In genomic region chr11:114016889-114017392, GRCm38 (mm10) we compare ENCODE assay signal across 8 mouse cellular contexts. TPM values are rescaled to one million over a fixed set of nuclear protein-coding genes. Genes with fewer than 3 reads are reported as not detected.
DNase-seq lines count a peak whose midpoint lies in the region; ATAC-seq and TF ChIP-seq lines count a peak whose summit lies in the region.
"Had no signal": no experiment of that assay in that cellular context is flagged by ENCODE, and none has a peak within 500 bp of the region (broad histone marks: within the 10 kb centered on the region; RNA-seq: fewer than 3 reads in every experiment).

No protein-coding gene starts in this region.

- no peak for TF ChIP-seq CTCF in kidney, adult 2 months (conservative IDR thresholded peaks at IDR 0.05; ENCODE audit: insufficient read depth, insufficient read length, low read depth, low read length)

- peak; percentile 47 for ATAC-seq in hindbrain, embryonic 12.5 days (ENCODE audit: low FRiP score)
- 0 out of 2 replicates have a peak, but pooled peaks have one; percentile 48 for ATAC-seq in neural tube, embryonic 11.5 days (ENCODE audit: insufficient read depth, low FRiP score, low TSS enrichment)
- ATAC-seq in monocyte, adult 5-6 weeks (replicated peaks; ENCODE audit: insufficient number of reproducible peaks, low FRiP score, low TSS enrichment, poor library complexity, severe bottlenecking) = no peak

- H3K9ac ChIP-seq in hindbrain, embryonic 12.5 days = no peak overlapping the region
- no peak overlapping the region for H3K9ac ChIP-seq in neural tube, embryonic 11.5 days (ENCODE audit: low read length)

- H3K27me3 ChIP-seq in kidney, adult 2 months (replicated peaks; ENCODE audit: control insufficient read depth, insufficient read depth, low read length) = no peaks in the 10 kb centered on the region
- peaks cover 5% of the 10 kb centered on the region for H3K27me3 ChIP-seq in hindbrain, embryonic 12.5 days
- no peaks in the 10 kb centered on the region for H3K27me3 ChIP-seq in neural tube, embryonic 11.5 days (ENCODE audit: control insufficient read depth, insufficient read depth, low read length)

- no peak overlapping the region for H3K4me3 ChIP-seq in kidney, adult 2 months (ENCODE audit: insufficient read depth, low read depth, low read length)
- H3K4me3 ChIP-seq in hindbrain, embryonic 12.5 days = no peak overlapping the region
- H3K4me3 ChIP-seq in neural tube, embryonic 11.5 days (ENCODE audit: low read depth, low read length) = no peak overlapping the region

- TF ChIP-seq POLR2A in kidney, adult 2 months (IDR thresholded peaks at IDR 0.05; ENCODE audit: low read depth, low read length) = no peak

- peak; percentile 4 for DNase-seq in kidney, adult 2 months
- DNase-seq in kidney, adult 11 months = no peak
- DNase-seq in embryo, embryonic 11 days = peak; percentile 59
- peak; percentile 56 for DNase-seq in neural tube, embryonic 11.5 days (ENCODE audit: low spot score)
- DNase-seq in cerebellum, postnatal 4 days (ENCODE audit: low spot score in 2 of 2) = no peak

- H3K4me1 ChIP-seq in kidney, adult 2 months (ENCODE audit: control insufficient read depth, insufficient read depth, low read length) = no peaks in the 10 kb centered on the region
- peaks cover 63% of the 10 kb centered on the region for H3K4me1 ChIP-seq in hindbrain, embryonic 12.5 days
- H3K4me1 ChIP-seq in neural tube, embryonic 11.5 days (ENCODE audit: control insufficient read depth, insufficient read depth, low read length) = peaks cover 44% of the 10 kb centered on the region

- no peaks in the 10 kb centered on the region for H3K9me3 ChIP-seq in hindbrain, embryonic 12.5 days (replicated peaks)
- no peaks in the 10 kb centered on the region for H3K9me3 ChIP-seq in neural tube, embryonic 11.5 days (ENCODE audit: control insufficient read depth, low read length)

- no peak overlapping the region for H3K4me2 ChIP-seq in hindbrain, embryonic 12.5 days (replicated peaks)
- H3K4me2 ChIP-seq in neural tube, embryonic 11.5 days (ENCODE audit: low read depth) = no peak overlapping the region

- WGBS in kidney, adult 2 months = 31% methylated on average over 14 of the region's 14 CpGs
- 13% methylated on average over 14 of the region's 14 CpGs for WGBS in hindbrain, embryonic 12.5 days
- 22% methylated on average over 14 of the region's 14 CpGs for WGBS in neural tube, embryonic 11.5 days

- H3K36me3 ChIP-seq in kidney, adult 2 months (ENCODE audit: control insufficient read depth, insufficient read depth, low read length) = no peaks in the 10 kb centered on the region
- H3K36me3 ChIP-seq in hindbrain, embryonic 12.5 days = no peaks in the 10 kb centered on the region
- H3K36me3 ChIP-seq in neural tube, embryonic 11.5 days (ENCODE audit: control insufficient read depth, insufficient read depth, low read length) = no peaks in the 10 kb centered on the region

- H3K27ac ChIP-seq in kidney, adult 2 months (ENCODE audit: insufficient read depth, low read depth, low read length) = no peak overlapping the region
- H3K27ac ChIP-seq in hindbrain, embryonic 12.5 days = peak overlapping the region; percentile 55
- H3K27ac ChIP-seq in neural tube, embryonic 11.5 days (ENCODE audit: low read depth, low read length) = peak overlapping the region; percentile 34; the same call in 1 of the 2 replicates

RNA-seq across cellular contexts. Expression of gene Sdk2, which starts 49.9 kb away (rescaled TPM):
- polyA plus RNA-seq in kidney, adult 2 months (2012; rRNA removed) = 0.46 and 0.63 TPM in 2 replicates
- polyA plus RNA-seq in hindbrain, embryonic 12.5 days (2016; fragmentation: Nextera tagmentation; extraction: Ambion mirVana) = 6.4 and 7.1 TPM in 2 replicates
- 2.8 and 4.2 TPM in 2 replicates for polyA plus RNA-seq in neural tube, embryonic 11.5 days (2014; fragmentation: Nextera tagmentation; extraction: Ambion mirVana)
- under 0.01 to 0.19 TPM in 2 of 3 replicates, not detected in the other for total RNA-seq in monocyte, adult 5-6 weeks (2017)
- total RNA-seq: megakaryocyte progenitor cell, adult 5-6 weeks had no signal

Comparison
In these comparisons a context has a peak if more than half of its experiments do, and no peak if none do; other contexts are left out.
1. DNase-seq: peak in kidney, adult 2 months (single experiment), embryo, embryonic 11 days (single experiment) and neural tube, embryonic 11.5 days (single experiment); none in kidney, adult 11 months (single experiment) and cerebellum, postnatal 4 days (0 of 2).